Mouse (Mus musculus): ENCODE results near the gene Tut7.

- TF ChIP-seq CTCF (conservative IDR thresholded peaks at IDR 0.05; ENCODE audit: insufficient read depth, insufficient read length, low read depth, low read length) (peak; percentile 45), POLR2A (IDR thresholded peaks at IDR 0.05; ENCODE audit: low read depth, low read length) (no peak)
Observed at GRCm38 (mm10) chr13:59779213-59779612, 43.7 kb downstream of the Tut7 start.
